Mouse (Mus musculus) erythroblast, embryonic 14.5 days (primary cell): ENCODE data around the gene Trpm3. TPM values are rescaled to one million over a fixed set of nuclear protein-coding genes. Genes with fewer than 3 reads are reported as not detected.

ENCODE experiments used
- H3K27me3 ChIP-seq: 2 replicates; pipeline ENCODE4 v1.6.1; 2012; ENCODE audit warnings: inconsistent platforms; ENCODE audit not compliant: control insufficient read depth
- H3K36me3 ChIP-seq: 2 replicates; pipeline ENCODE4 v1.6.1; 2012; ENCODE audit warnings: mild to moderate bottlenecking, inconsistent platforms; ENCODE audit not compliant: control insufficient read depth
- H3K4me1 ChIP-seq: 2 replicates; pipeline ENCODE4 v1.6.1; 2012; ENCODE audit warnings: inconsistent platforms; ENCODE audit not compliant: control insufficient read depth
- H3K4me3 ChIP-seq: replicated peaks from 2 replicates; pipeline ENCODE3; 2012; ENCODE audit warnings: moderate library complexity, mild to moderate bottlenecking, inconsistent platforms
- H3K9me3 ChIP-seq: 2 replicates; pipeline ENCODE4 v1.6.1; 2012; ENCODE audit warnings: low read length, inconsistent platforms, mixed read lengths; ENCODE audit not compliant: control insufficient read depth
- GATA1 ChIP-seq: IDR thresholded peaks from 2 replicates; pipeline ENCODE4 v1.6.1; 2012; ENCODE audit warnings: low read length, inconsistent platforms, mixed read lengths
- TAL1 ChIP-seq: IDR thresholded peaks from 3 replicates; pipeline ENCODE4 v1.6.1; 2012; ENCODE audit warnings: low read length, inconsistent platforms, mixed read lengths
- polyA plus RNA-seq: library from polyadenylated mRNA; stranded (reverse); fragments of >175 nt; gene quantifications from 2 replicates; pipeline ENCODE4 v1.2.3, GENCODE M21; 2012

The Trpm3 gene
- polyA plus RNA-seq, 1 experiment = 0.02 TPM

DNA sequence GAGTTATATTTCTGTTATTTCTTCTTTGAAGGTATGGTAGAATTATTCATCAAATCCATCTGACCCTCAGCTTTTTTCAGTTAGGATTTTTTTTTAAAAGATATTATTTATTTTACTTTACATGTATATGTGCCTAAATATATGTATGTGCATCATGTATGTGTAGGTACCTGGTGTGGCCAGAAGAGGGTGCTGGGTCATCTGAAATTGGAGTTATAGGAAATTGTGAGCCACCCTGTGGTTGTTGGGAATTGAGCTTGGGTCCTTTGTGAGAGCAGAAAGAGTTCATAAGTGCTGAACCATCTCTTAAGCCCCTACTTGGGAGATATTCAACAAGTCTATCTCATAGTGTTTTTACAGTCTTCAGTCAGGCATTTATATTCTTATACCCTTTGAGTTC, 389.1 kb downstream of the Trpm3 start:
- TF ChIP-seq GATA1 (no peak), TAL1 (no peak)
- Histone ChIP-seq H3K9me3 (no peaks in the 10 kb centered on the region; the same call in 1 of the 2 replicates), H3K4me3 (no peak overlapping the region), H3K27me3 (no peaks in the 10 kb centered on the region), H3K36me3 (no peaks in the 10 kb centered on the region), H3K4me1 (no peaks in the 10 kb centered on the region)

DNA sequence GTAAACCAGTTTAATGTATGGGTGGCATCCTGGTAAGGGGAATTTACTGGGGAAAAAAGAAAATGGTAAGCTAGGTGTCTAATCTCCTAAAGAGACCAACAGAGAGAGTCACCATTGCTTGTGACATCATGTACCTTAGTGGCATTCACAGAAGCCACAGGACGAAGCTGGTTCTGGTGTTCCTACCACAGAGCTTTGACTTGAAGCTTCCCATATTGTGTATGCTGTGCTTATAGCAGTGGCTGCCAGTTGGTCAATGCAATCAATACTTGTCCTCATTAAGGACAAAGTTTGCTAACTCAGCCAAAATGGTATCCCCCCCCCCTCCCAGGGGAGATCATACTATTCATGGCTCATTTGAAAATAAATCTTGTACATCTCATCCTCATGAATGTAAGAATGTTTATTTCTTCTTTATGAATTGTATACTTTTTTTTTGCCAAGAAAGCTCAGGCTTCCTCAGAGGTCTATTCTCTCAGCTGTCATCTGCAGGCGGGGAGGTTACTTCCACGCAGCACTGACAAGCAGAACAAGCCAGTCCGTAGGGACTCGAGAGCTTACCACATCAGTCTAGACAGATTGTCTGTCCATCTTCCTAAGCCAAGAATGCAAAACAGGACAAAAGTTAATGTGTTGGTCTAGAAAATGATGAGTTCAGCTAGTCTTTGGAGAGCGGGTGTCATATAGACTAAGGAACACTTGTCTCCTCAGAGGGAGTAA, 404.3 kb downstream of the Trpm3 start:
- H3K4me1 ChIP-seq = no peaks in the 10 kb centered on the region
- H3K36me3 ChIP-seq = no peaks in the 10 kb centered on the region
- TF ChIP-seq TAL1 (no peak), GATA1 (no peak)
- H3K4me3 ChIP-seq = no peak overlapping the region
- no peaks in the 10 kb centered on the region for H3K9me3 ChIP-seq
- H3K27me3 ChIP-seq = no peaks in the 10 kb centered on the region

DNA sequence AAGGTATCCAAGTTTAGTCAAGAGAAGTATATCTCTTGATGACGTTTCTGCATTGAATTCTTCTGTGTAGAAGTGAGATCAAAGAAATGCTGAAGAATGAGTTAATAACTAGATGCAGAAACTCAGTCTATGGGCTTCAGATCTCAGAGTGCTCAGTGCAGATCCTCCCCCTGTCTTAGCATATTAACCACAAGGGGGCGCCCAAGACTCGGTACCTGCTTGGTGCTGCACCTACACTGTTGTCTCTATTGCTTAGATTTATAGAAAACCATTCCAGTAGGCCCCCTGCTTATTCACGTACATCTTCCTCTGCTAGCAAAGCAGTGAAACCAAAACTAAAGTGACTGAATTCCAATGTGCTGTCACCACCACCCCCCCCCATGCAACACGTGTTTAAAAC, 413.3 kb downstream of the Trpm3 start:
- TF ChIP-seq GATA1 (no peak), TAL1 (no peak)

DNA sequence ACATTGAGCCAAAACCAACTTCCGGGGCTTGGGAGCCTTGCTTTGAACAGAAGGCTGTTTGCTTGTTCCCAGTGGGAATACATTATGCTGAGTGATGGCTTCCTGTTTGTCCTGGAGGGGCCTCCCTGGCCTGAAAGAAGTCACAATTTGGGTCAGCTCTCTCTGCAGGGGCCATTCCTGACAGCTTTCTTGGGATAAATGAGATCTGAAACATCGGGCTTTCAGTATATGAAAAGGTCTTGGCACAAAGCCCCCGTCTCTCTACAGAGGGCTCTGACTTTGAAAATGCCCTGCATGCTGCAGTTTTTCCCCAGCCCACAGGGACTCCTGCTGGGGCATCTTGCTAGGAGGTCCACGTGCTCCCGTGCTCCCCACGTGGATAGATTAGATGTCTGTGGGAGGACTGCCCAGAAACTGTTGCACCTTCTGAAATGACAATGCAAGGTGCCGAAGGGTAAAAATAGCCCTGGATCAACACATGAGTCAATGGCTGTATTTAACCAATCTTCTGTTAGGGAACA, 415.6 kb downstream of the Trpm3 start:
- Histone ChIP-seq H3K4me1 (no peaks in the 10 kb centered on the region), H3K36me3 (no peaks in the 10 kb centered on the region), H3K9me3 (no peaks in the 10 kb centered on the region), H3K4me3 (no peak overlapping the region), H3K27me3 (no peaks in the 10 kb centered on the region)
- TF ChIP-seq TAL1 = no peak
- TF ChIP-seq GATA1 = no peak

More for the DNA sequence above, 413.3 kb downstream of the Trpm3 start:
- H3K9me3 ChIP-seq = no peaks in the 10 kb centered on the region
- H3K4me3 ChIP-seq = no peak overlapping the region
- no peaks in the 10 kb centered on the region for H3K4me1 ChIP-seq
- H3K27me3 ChIP-seq = no peaks in the 10 kb centered on the region
- H3K36me3 ChIP-seq = no peaks in the 10 kb centered on the region

DNA sequence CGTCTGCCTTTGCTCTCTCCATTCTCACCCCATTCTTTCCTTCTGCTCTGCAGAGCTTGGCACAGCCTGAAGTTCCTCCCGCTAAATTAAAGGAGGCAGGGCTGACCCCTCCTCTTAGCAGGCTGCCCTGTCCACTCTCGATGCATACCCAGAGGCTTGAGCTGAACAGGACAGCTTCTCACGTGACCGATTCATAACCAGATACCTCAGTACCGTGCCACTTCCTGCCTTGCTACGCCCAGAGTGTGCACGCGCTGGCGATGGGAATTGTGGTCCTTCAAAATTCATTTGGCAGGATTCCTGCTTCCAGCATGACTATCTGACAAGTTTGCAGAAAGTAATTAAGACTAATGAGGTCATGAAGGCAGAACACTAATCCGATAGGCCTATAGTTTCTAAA, 433.6 kb downstream of the Trpm3 start:
- Histone ChIP-seq H3K4me1 (no peaks in the 10 kb centered on the region), H3K4me3 (no peak overlapping the region), H3K27me3 (no peaks in the 10 kb centered on the region), H3K9me3 (no peaks in the 10 kb centered on the region), H3K36me3 (no peaks in the 10 kb centered on the region)
- TF ChIP-seq TAL1 (no peak), GATA1 (no peak)

DNA sequence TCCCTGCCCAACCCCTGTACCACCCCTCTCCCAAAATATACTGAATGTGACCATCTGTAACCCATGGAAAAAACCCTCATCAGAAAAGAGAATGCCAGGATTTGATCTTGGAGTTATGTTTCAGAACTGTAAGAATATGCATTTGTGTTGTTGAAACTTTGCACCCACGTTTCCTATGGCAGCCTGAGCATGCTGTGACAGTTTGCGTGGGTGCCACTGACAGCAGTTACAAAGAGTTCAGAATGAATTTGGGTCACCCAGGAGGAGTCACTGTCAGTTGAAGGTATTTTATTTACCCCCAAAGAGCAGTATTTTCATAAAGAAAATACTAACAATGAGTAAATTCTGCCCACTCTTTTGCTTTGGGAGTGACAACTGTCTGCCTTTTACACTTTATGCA, 434.0 kb downstream of the Trpm3 start:
- Histone ChIP-seq H3K4me1 (no peaks in the 10 kb centered on the region), H3K9me3 (no peaks in the 10 kb centered on the region), H3K27me3 (no peaks in the 10 kb centered on the region), H3K4me3 (no peak overlapping the region), H3K36me3 (no peaks in the 10 kb centered on the region)
- TF ChIP-seq GATA1 = no peak
- TF ChIP-seq TAL1 = no peak

DNA sequence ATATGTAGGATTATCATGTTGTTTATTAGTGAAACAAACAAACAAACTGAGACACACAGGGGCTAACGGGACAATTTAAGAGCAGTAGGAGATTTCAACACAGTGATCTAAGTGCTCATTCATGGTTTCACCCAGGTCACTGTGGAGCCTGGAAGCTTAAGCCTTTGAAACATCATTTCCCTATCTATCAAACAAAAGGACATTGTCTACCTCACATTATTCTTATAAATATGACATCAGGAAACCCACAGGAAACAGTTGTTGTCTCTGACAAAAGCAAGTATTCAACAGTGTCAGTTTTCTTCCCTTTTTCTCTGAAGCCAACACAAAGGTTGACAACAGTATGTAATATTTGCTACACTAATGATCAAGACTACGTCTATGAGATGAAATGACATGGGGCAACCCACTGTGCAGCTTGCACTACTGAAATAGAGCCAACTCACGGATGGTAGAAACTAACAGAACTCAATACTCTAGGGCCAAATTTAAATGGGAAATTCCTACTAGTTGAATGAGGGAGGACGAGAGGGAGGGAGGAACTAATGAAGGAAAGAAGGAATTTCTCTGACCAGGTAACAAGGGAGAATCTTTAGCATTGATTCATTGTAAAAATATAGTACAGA, 443.4 kb downstream of the Trpm3 start:
- TF ChIP-seq GATA1 = no peak
- no peak for TF ChIP-seq TAL1
- H3K4me3 ChIP-seq = no peak overlapping the region
- H3K9me3 ChIP-seq = 0 out of 2 replicates have a peak, but pooled peaks cover 4% of the 10 kb centered on the region
- no peaks in the 10 kb centered on the region for H3K4me1 ChIP-seq
- H3K36me3 ChIP-seq = no peaks in the 10 kb centered on the region
- no peaks in the 10 kb centered on the region for H3K27me3 ChIP-seq

DNA sequence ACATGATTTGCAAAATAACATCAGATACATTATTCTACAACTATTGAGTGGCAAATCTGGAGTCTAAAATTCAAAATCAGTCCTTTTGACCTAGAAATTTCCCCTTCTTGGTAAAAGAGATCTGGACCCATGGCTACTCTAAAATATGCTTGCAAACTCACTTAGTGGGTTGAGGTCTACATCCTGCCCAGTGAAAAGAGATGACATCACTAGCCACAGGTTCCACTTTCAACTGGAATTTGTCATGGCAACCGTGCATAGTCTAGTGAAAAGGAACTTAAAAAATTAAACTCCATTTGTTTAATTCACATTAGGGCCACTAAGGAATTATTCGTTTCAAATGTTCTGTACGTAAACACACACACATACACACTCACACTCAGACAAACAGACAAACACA, 455.6 kb downstream of the Trpm3 start:
- no peaks in the 10 kb centered on the region for H3K36me3 ChIP-seq
- TF ChIP-seq TAL1 = no peak
- TF ChIP-seq GATA1 = no peak
- no peak overlapping the region for H3K4me3 ChIP-seq
- no peaks in the 10 kb centered on the region for H3K4me1 ChIP-seq
- H3K27me3 ChIP-seq = no peaks in the 10 kb centered on the region
- H3K9me3 ChIP-seq = no peaks in the 10 kb centered on the region

DNA sequence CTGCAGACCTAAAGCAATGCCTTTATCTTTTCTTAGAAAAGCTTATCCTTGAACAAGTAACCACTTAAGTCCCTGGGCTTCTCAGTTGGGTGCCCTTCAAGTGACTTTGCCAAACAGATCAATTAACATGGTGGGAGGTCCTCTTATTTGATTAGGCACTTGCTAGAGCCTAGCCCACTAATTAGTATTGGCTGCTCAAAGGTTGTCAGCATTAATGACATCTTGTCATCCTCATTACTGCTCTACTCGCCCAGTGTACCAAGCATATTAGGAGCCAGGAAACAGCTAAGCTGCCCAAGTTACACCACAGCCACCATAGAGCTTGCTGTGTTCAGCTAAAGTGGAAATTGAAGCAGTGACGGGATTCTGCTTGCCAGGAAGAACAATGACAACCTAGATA, 456.4 kb downstream of the Trpm3 start:
- no peak for TF ChIP-seq TAL1
- TF ChIP-seq GATA1 = no peak
- Histone ChIP-seq H3K27me3 (no peaks in the 10 kb centered on the region), H3K36me3 (no peaks in the 10 kb centered on the region)

More for the DNA sequence above, 456.4 kb downstream of the Trpm3 start:
- Histone ChIP-seq H3K4me1 (no peaks in the 10 kb centered on the region), H3K4me3 (no peak overlapping the region), H3K9me3 (no peaks in the 10 kb centered on the region)
